Mouse (Mus musculus) kidney, postnatal 36 days (tissue): ENCODE measurements around the gene Gm7029.
A peak's percentile ranks its signal among the peaks of the same experiment; 100 is the strongest.
"Not testable (repeated sequence)": the region's sequence is repeated elsewhere in the genome, so short reads cannot be mapped to it uniquely, and the experiment has no call there.

ENCODE experiments used
- DNase-seq, 2 experiments: peaks; one replicate each; pipeline ENCODE4 v3.0.0; 2021 to 2022; ENCODE audit warnings: mixed read lengths in 2 of 2

The Gm7029 gene

GRCm38 (mm10) chr17:33892429-33892828 lies 18.8 kb downstream of the Gm7029 start:
- no peak for DNase-seq

- not testable (repeated sequence) for DNase-seq
These were observed 19.4 kb downstream of the Gm7029 start for GRCm38 (mm10) chr17:33893011-33893410.

GRCm38 (mm10) chr17:33897114-33897794 lies 23.6 kb downstream of the Gm7029 start:
- peak in 1 of 2 experiments; percentile 76 for DNase-seq

- not testable (repeated sequence) for DNase-seq
These were observed 24.6 kb downstream of the Gm7029 start for GRCm38 (mm10) chr17:33898193-33898592.

GRCm38 (mm10) chr17:33899642-33900041 lies 26.0 kb downstream of the Gm7029 start:
- DNase-seq: no peak

- no peak for DNase-seq
These were observed 26.8 kb downstream of the Gm7029 start for GRCm38 (mm10) chr17:33900281-33900988.

GRCm38 (mm10) chr17:33900989-33901314 lies 27.3 kb downstream of the Gm7029 start:
- no peak for DNase-seq

- no peak for DNase-seq
These were observed 28.0 kb downstream of the Gm7029 start for GRCm38 (mm10) chr17:33901653-33902052.

- no peak for DNase-seq
These were observed 28.4 kb downstream of the Gm7029 start for GRCm38 (mm10) chr17:33902079-33902478.

- no peak for DNase-seq
These were observed 28.9 kb downstream of the Gm7029 start for GRCm38 (mm10) chr17:33902491-33902890.

- not testable (repeated sequence) for DNase-seq
These were observed 30.4 kb downstream of the Gm7029 start for GRCm38 (mm10) chr17:33903911-33904651.

- not testable (repeated sequence) for DNase-seq
These were observed 31.2 kb downstream of the Gm7029 start, which contains the start of gene Platr17 for GRCm38 (mm10) chr17:33904835-33905234. TSS of gene Platr17 (plus strand) at chr17:33905135.

- DNase-seq: peak; percentile 34 to 72
These were observed 34.9 kb downstream of the Gm7029 start for GRCm38 (mm10) chr17:33908331-33909076.

GRCm38 (mm10) chr17:33909077-33909868 lies 35.6 kb downstream of the Gm7029 start, which contains the start of gene Daxx:
TSS of gene Daxx (plus strand) at chr17:33909414.
- DNase-seq: peak; percentile 99 to 100

GRCm38 (mm10) chr17:33909869-33910250 lies 36.2 kb downstream of the Gm7029 start:
- DNase-seq: peak; percentile 60 to 74

- DNase-seq: no peak
These were observed 36.9 kb downstream of the Gm7029 start for GRCm38 (mm10) chr17:33910346-33911051.

- no peak for DNase-seq
These were observed 37.6 kb downstream of the Gm7029 start for GRCm38 (mm10) chr17:33911052-33911812.

GRCm38 (mm10) chr17:33911813-33912414 lies 38.3 kb downstream of the Gm7029 start:
- DNase-seq: peak in 1 of 2 experiments; percentile 56

- DNase-seq: no peak
These were observed 39.6 kb downstream of the Gm7029 start for GRCm38 (mm10) chr17:33913264-33913663.

GRCm38 (mm10) chr17:33913905-33914304 lies 40.3 kb downstream of the Gm7029 start:
- no peak for DNase-seq
